Mouse (Mus musculus): ENCODE measurements around the gene Bbof1. TPM values are rescaled to one million over a fixed set of nuclear protein-coding genes. Genes with fewer than 3 reads are reported as not detected.

The Bbof1 gene
- total RNA-seq, 1 experiment = 1.2 TPM

- in situ Hi-C loops (cut with MboI; ENCODE audit: low sequenced_read_pairs in 2 of 2, unreplicated experiment in 2 of 2) = no loop called here
- no peak overlapping the region for H3K27ac ChIP-seq (ENCODE audit: insufficient read depth, low read depth, low read length, poor library complexity, severe bottlenecking)
- H3K4me1 ChIP-seq (ENCODE audit: control insufficient read depth in 2 of 2, insufficient read depth in 2 of 2, low read length in 2 of 2, poor library complexity in 1 of 2) = no peaks in the 10 kb centered on the region
- no peak overlapping the region for H3K4me3 ChIP-seq (ENCODE audit: insufficient read depth in 1 of 2, low read depth in 1 of 2, low read length in 2 of 2, poor library complexity in 1 of 2, severe bottlenecking in 1 of 2)
- H3K36me3 ChIP-seq (ENCODE audit: control insufficient read depth, insufficient read depth, low read length, poor library complexity, severe bottlenecking) = no peaks in the 10 kb centered on the region
- no peak for TF ChIP-seq HCFC1 (IDR thresholded peaks at IDR 0.05; ENCODE audit: borderline replicate concordance, insufficient read depth, low read length)
- TF ChIP-seq ZC3H11A (IDR thresholded peaks at IDR 0.05; ENCODE audit: borderline replicate concordance, low read depth, low read length) = no peak
- TF ChIP-seq CHD2 (IDR thresholded peaks at IDR 0.05; ENCODE audit: low read depth, low read length) = no peak
- TF ChIP-seq ZNF384 (IDR thresholded peaks at IDR 0.05; ENCODE audit: low read depth, low read length) = no peak
- TF ChIP-seq MAFK (IDR thresholded peaks at IDR 0.05; ENCODE audit: insufficient read depth, low read depth, low read length) = no peak
- no peaks in the 10 kb centered on the region for H3K9me3 ChIP-seq (ENCODE audit: control insufficient read depth, insufficient read depth, low read depth, low read length)
- no peak for DNase-seq (ENCODE audit: low read depth, low spot score)
- no peak overlapping the region for H3K9ac ChIP-seq (ENCODE audit: insufficient read depth, low read depth, low read length, poor library complexity, severe bottlenecking)
These were observed 26.5 kb upstream of the Bbof1 start for GRCm38 (mm10) chr12:84382369-84382768.

GRCm38 (mm10) chr12:84384644-84385081 lies 24.2 kb upstream of the Bbof1 start:
- TF ChIP-seq ZNF384 (IDR thresholded peaks at IDR 0.05; ENCODE audit: low read depth, low read length) (no peak), CHD2 (IDR thresholded peaks at IDR 0.05; ENCODE audit: low read depth, low read length) (no peak), ZC3H11A (IDR thresholded peaks at IDR 0.05; ENCODE audit: borderline replicate concordance, low read depth, low read length) (no peak), MAFK (IDR thresholded peaks at IDR 0.05; ENCODE audit: insufficient read depth, low read depth, low read length) (no peak), HCFC1 (IDR thresholded peaks at IDR 0.05; ENCODE audit: borderline replicate concordance, insufficient read depth, low read length) (no peak)
- DNase-seq (ENCODE audit: low read depth, low spot score) = no peak
- Histone ChIP-seq H3K4me3 (ENCODE audit: insufficient read depth in 1 of 2, low read depth in 1 of 2, low read length in 2 of 2, poor library complexity in 1 of 2, severe bottlenecking in 1 of 2) (no peak overlapping the region), H3K36me3 (ENCODE audit: control insufficient read depth, insufficient read depth, low read length, poor library complexity, severe bottlenecking) (no peaks in the 10 kb centered on the region), H3K9ac (ENCODE audit: insufficient read depth, low read depth, low read length, poor library complexity, severe bottlenecking) (no peak overlapping the region), H3K27ac (ENCODE audit: insufficient read depth, low read depth, low read length, poor library complexity, severe bottlenecking) (no peak overlapping the region), H3K9me3 (ENCODE audit: control insufficient read depth, insufficient read depth, low read depth, low read length) (no peaks in the 10 kb centered on the region), H3K4me1 (ENCODE audit: control insufficient read depth in 2 of 2, insufficient read depth in 2 of 2, low read length in 2 of 2, poor library complexity in 1 of 2) (peaks cover 0 to 5% of the 10 kb centered on the region in 2 experiments; a peak in 1 of 4 replicates)
- in situ Hi-C loops (cut with MboI; ENCODE audit: low sequenced_read_pairs in 2 of 2, unreplicated experiment in 2 of 2) = no loop called here

GRCm38 (mm10) chr12:84385408-84385807 lies 23.5 kb upstream of the Bbof1 start:
- H3K36me3 ChIP-seq (ENCODE audit: control insufficient read depth, insufficient read depth, low read length, poor library complexity, severe bottlenecking) = no peaks in the 10 kb centered on the region
- H3K9ac ChIP-seq (ENCODE audit: insufficient read depth, low read depth, low read length, poor library complexity, severe bottlenecking) = no peak overlapping the region
- H3K27ac ChIP-seq (ENCODE audit: insufficient read depth, low read depth, low read length, poor library complexity, severe bottlenecking) = no peak overlapping the region
- H3K4me1 ChIP-seq (ENCODE audit: control insufficient read depth in 2 of 2, insufficient read depth in 2 of 2, low read length in 2 of 2, poor library complexity in 1 of 2) = peaks cover 0 to 5% of the 10 kb centered on the region in 2 experiments; a peak in 1 of 4 replicates
- H3K4me3 ChIP-seq (ENCODE audit: insufficient read depth in 1 of 2, low read depth in 1 of 2, low read length in 2 of 2, poor library complexity in 1 of 2, severe bottlenecking in 1 of 2) = no peak overlapping the region
- H3K9me3 ChIP-seq (ENCODE audit: control insufficient read depth, insufficient read depth, low read depth, low read length) = no peaks in the 10 kb centered on the region
- in situ Hi-C loops (cut with MboI; ENCODE audit: low sequenced_read_pairs in 2 of 2, unreplicated experiment in 2 of 2) = no loop called here
- no peak for DNase-seq (ENCODE audit: low read depth, low spot score)
- no peak for TF ChIP-seq ZNF384 (IDR thresholded peaks at IDR 0.05; ENCODE audit: low read depth, low read length)
- TF ChIP-seq ZC3H11A (IDR thresholded peaks at IDR 0.05; ENCODE audit: borderline replicate concordance, low read depth, low read length) = no peak
- TF ChIP-seq MAFK (IDR thresholded peaks at IDR 0.05; ENCODE audit: insufficient read depth, low read depth, low read length) = no peak
- no peak for TF ChIP-seq CHD2 (IDR thresholded peaks at IDR 0.05; ENCODE audit: low read depth, low read length)
- no peak for TF ChIP-seq HCFC1 (IDR thresholded peaks at IDR 0.05; ENCODE audit: borderline replicate concordance, insufficient read depth, low read length)

- no peak overlapping the region for H3K9ac ChIP-seq (ENCODE audit: insufficient read depth, low read depth, low read length, poor library complexity, severe bottlenecking)
- no peaks in the 10 kb centered on the region for H3K9me3 ChIP-seq (ENCODE audit: control insufficient read depth, insufficient read depth, low read depth, low read length)
These were observed 20.8 kb upstream of the Bbof1 start for GRCm38 (mm10) chr12:84388097-84388496.

More at GRCm38 (mm10) chr12:84388097-84388496, 20.8 kb upstream of the Bbof1 start:
- Histone ChIP-seq H3K36me3 (ENCODE audit: control insufficient read depth, insufficient read depth, low read length, poor library complexity, severe bottlenecking) (no peaks in the 10 kb centered on the region), H3K27ac (ENCODE audit: insufficient read depth, low read depth, low read length, poor library complexity, severe bottlenecking) (no peak overlapping the region), H3K4me1 (ENCODE audit: control insufficient read depth in 2 of 2, insufficient read depth in 2 of 2, low read length in 2 of 2, poor library complexity in 1 of 2) (peaks cover 0 to 5% of the 10 kb centered on the region in 2 experiments; a peak in 1 of 4 replicates), H3K4me3 (ENCODE audit: insufficient read depth in 1 of 2, low read depth in 1 of 2, low read length in 2 of 2, poor library complexity in 1 of 2, severe bottlenecking in 1 of 2) (no peak overlapping the region)
- DNase-seq (ENCODE audit: low read depth, low spot score) = no peak
- TF ChIP-seq MAFK (IDR thresholded peaks at IDR 0.05; ENCODE audit: insufficient read depth, low read depth, low read length) (no peak), CHD2 (IDR thresholded peaks at IDR 0.05; ENCODE audit: low read depth, low read length) (no peak), ZNF384 (IDR thresholded peaks at IDR 0.05; ENCODE audit: low read depth, low read length) (no peak), ZC3H11A (IDR thresholded peaks at IDR 0.05; ENCODE audit: borderline replicate concordance, low read depth, low read length) (no peak)
- in situ Hi-C loops (cut with MboI; ENCODE audit: low sequenced_read_pairs in 2 of 2, unreplicated experiment in 2 of 2) = no loop called here
